Mouse (Mus musculus) lung, postnatal 0 days (tissue): ENCODE data around the gene Olfr479.

Source experiments
- CTCF ChIP-seq: IDR thresholded peaks from 2 replicates; pipeline ENCODE4 v1.5.1; 2016; ENCODE audit warnings: antibody characterized with exemption, mild to moderate bottlenecking
- EP300 ChIP-seq: IDR thresholded peaks from 2 replicates; pipeline ENCODE4 v1.6.1; 2016; ENCODE audit warnings: antibody characterized with exemption, mild to moderate bottlenecking, control low read depth

GRCm38 (mm10) chr7:108050393-108050792, at the start of gene Olfr479:
- TF ChIP-seq CTCF (no peak), EP300 (no peak)
